Mouse (Mus musculus): ENCODE results near the gene Nudt2. TPM values are rescaled to one million over a fixed set of nuclear protein-coding genes. Genes with fewer than 3 reads are reported as not detected.

The Nudt2 gene
- total and polyA plus RNA-seq, 3 experiments, result 27.5 to 30.8 (median 28.9) TPM

DNA sequence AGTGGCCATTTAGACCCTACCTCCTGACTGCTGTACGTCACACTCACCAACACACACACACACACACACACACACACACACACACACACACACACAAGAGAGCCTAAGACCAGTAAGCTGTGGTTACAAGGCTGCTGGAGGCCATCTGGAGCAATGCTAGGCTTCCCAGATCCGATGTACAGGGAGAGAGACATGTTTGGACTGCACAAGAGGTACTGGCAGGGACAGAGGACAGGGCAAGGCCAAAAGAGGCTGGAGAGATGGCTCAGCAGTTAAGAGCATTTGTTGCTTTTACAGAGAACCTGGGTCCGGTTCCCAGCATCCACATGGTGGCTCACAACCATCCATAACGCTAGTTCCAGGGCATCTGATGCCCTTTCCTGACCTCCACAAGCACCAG is 30.1 kb downstream of the Nudt2 start:
- no peaks in the 10 kb centered on the region for H3K36me3 ChIP-seq (ENCODE audit: control insufficient read depth, insufficient read depth, low read length)
- 85% methylated on average over 4 of the region's 4 CpGs for WGBS
- H3K9ac ChIP-seq (ENCODE audit: low read depth, low read length), result no peak overlapping the region
- H3K79me2 ChIP-seq (replicated peaks; ENCODE audit: control insufficient read depth, insufficient read depth, low read length), result no peaks in the 10 kb centered on the region
- H3K4me3 ChIP-seq, result no peak overlapping the region
- intact Hi-C loops (cut with DNase I), result no loop called here
- TF ChIP-seq EP300 (IDR thresholded peaks at IDR 0.05; ENCODE audit: insufficient read depth, low read depth, low read length), result no peak
- no peak for TF ChIP-seq POLR2A (IDR thresholded peaks at IDR 0.05; ENCODE audit: insufficient read depth, low read depth, low read length)
- no peak for TF ChIP-seq CTCF (IDR thresholded peaks at IDR 0.05)
- DNase-seq, result no peak
- no peaks in the 10 kb centered on the region for H3K4me1 ChIP-seq (ENCODE audit: control insufficient read depth, insufficient read depth, low read length)
- no peak overlapping the region for H3K27ac ChIP-seq
- H3K27me3 ChIP-seq (ENCODE audit: control insufficient read depth, insufficient read depth, low read length), result peaks cover 11% of the 10 kb centered on the region

DNA sequence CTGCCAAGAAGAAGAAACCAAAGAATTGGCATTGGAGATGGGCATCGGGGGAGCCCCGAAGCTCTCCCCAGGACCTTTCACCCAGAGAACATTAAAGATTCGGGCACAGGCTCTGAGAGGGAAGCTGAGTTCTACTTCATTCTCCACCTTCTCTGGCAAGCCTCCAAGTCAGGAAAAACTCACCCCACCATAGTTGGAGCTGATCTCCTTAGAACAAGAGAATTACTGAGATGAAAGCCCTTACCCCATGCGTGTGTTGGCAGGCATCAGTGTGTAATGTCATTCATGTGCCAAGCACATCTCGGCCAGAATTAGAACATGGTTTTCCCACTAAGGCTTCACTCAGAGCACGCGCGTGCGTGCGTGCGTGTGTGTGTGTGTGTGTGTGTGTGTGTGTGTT is 30.9 kb downstream of the Nudt2 start:
- no peak for TF ChIP-seq CTCF (IDR thresholded peaks at IDR 0.05)
- TF ChIP-seq POLR2A (IDR thresholded peaks at IDR 0.05; ENCODE audit: insufficient read depth, low read depth, low read length), result no peak
- TF ChIP-seq EP300 (IDR thresholded peaks at IDR 0.05; ENCODE audit: insufficient read depth, low read depth, low read length), result 0 out of 2 replicates have a peak, but pooled peaks have one; percentile 23
- 66% methylated on average over 11 of the region's 11 CpGs for WGBS
- H3K4me1 ChIP-seq (ENCODE audit: control insufficient read depth, insufficient read depth, low read length), result no peaks in the 10 kb centered on the region
- DNase-seq, result peak in 1 of 2 experiments; percentile 48
- peaks cover 11% of the 10 kb centered on the region for H3K27me3 ChIP-seq (ENCODE audit: control insufficient read depth, insufficient read depth, low read length)
- intact Hi-C loops (cut with DNase I), result no loop called here
- H3K79me2 ChIP-seq (replicated peaks; ENCODE audit: control insufficient read depth, insufficient read depth, low read length), result no peaks in the 10 kb centered on the region
- no peak overlapping the region for H3K4me3 ChIP-seq
- H3K36me3 ChIP-seq (ENCODE audit: control insufficient read depth, insufficient read depth, low read length), result no peaks in the 10 kb centered on the region
- no peak overlapping the region for H3K9ac ChIP-seq (ENCODE audit: low read depth, low read length)
- no peak overlapping the region for H3K27ac ChIP-seq

- intact Hi-C loops (cut with DNase I), result no loop called here
- Histone ChIP-seq H3K4me3 (no peak overlapping the region), H3K79me2 (replicated peaks; ENCODE audit: control insufficient read depth, insufficient read depth, low read length) (no peaks in the 10 kb centered on the region), H3K27me3 (ENCODE audit: control insufficient read depth, insufficient read depth, low read length) (peaks cover 11% of the 10 kb centered on the region), H3K27ac (no peak overlapping the region), H3K4me1 (ENCODE audit: control insufficient read depth, insufficient read depth, low read length) (no peaks in the 10 kb centered on the region), H3K36me3 (ENCODE audit: control insufficient read depth, insufficient read depth, low read length) (no peaks in the 10 kb centered on the region), H3K9ac (ENCODE audit: low read depth, low read length) (no peak overlapping the region)
- 67% methylated on average over 5 of the region's 5 CpGs for WGBS
- TF ChIP-seq CTCF (IDR thresholded peaks at IDR 0.05) (no peak), EP300 (IDR thresholded peaks at IDR 0.05; ENCODE audit: insufficient read depth, low read depth, low read length) (no peak), POLR2A (IDR thresholded peaks at IDR 0.05; ENCODE audit: insufficient read depth, low read depth, low read length) (no peak)
- DNase-seq, result no peak
These were observed 32.1 kb downstream of the Nudt2 start for GRCm38 (mm10) chr4:41497046-41497445.

- H3K27me3 ChIP-seq (ENCODE audit: control insufficient read depth, insufficient read depth, low read length), result peaks cover 11% of the 10 kb centered on the region
- H3K79me2 ChIP-seq (replicated peaks; ENCODE audit: control insufficient read depth, insufficient read depth, low read length), result no peaks in the 10 kb centered on the region
- H3K9ac ChIP-seq (ENCODE audit: low read depth, low read length), result no peak overlapping the region
- no peaks in the 10 kb centered on the region for H3K4me1 ChIP-seq (ENCODE audit: control insufficient read depth, insufficient read depth, low read length)
- WGBS, result 21% methylated on average over 34 of the region's 34 CpGs
- no peak for DNase-seq
- no peak overlapping the region for H3K4me3 ChIP-seq
- H3K36me3 ChIP-seq (ENCODE audit: control insufficient read depth, insufficient read depth, low read length), result no peaks in the 10 kb centered on the region
- H3K27ac ChIP-seq, result no peak overlapping the region
- TF ChIP-seq EP300 (IDR thresholded peaks at IDR 0.05; ENCODE audit: insufficient read depth, low read depth, low read length) (no peak), CTCF (IDR thresholded peaks at IDR 0.05) (peak; percentile 23; the same call in 1 of the 2 replicates), POLR2A (IDR thresholded peaks at IDR 0.05; ENCODE audit: insufficient read depth, low read depth, low read length) (no peak)
- intact Hi-C loops (cut with DNase I), result no loop called here
These were observed 32.6 kb downstream of the Nudt2 start for GRCm38 (mm10) chr4:41497579-41497978.

GRCm38 (mm10) chr4:41497995-41498845 is 33.3 kb downstream of the Nudt2 start:
- intact Hi-C loops (cut with DNase I), result no loop called here
- H3K4me3 ChIP-seq, result no peak overlapping the region
- no peak overlapping the region for H3K9ac ChIP-seq (ENCODE audit: low read depth, low read length)
- 33% methylated on average over 72 of the region's 72 CpGs for WGBS
- DNase-seq, result no peak
- no peaks in the 10 kb centered on the region for H3K4me1 ChIP-seq (ENCODE audit: control insufficient read depth, insufficient read depth, low read length)
- H3K36me3 ChIP-seq (ENCODE audit: control insufficient read depth, insufficient read depth, low read length), result no peaks in the 10 kb centered on the region
- H3K27me3 ChIP-seq (ENCODE audit: control insufficient read depth, insufficient read depth, low read length), result peaks cover 11% of the 10 kb centered on the region
- H3K79me2 ChIP-seq (replicated peaks; ENCODE audit: control insufficient read depth, insufficient read depth, low read length), result no peaks in the 10 kb centered on the region
- TF ChIP-seq EP300 (IDR thresholded peaks at IDR 0.05; ENCODE audit: insufficient read depth, low read depth, low read length), result no peak
- no peak for TF ChIP-seq POLR2A (IDR thresholded peaks at IDR 0.05; ENCODE audit: insufficient read depth, low read depth, low read length)
- no peak for TF ChIP-seq CTCF (IDR thresholded peaks at IDR 0.05)
- H3K27ac ChIP-seq, result no peak overlapping the region

GRCm38 (mm10) chr4:41498921-41499391 is 34.0 kb downstream of the Nudt2 start:
- H3K79me2 ChIP-seq (replicated peaks; ENCODE audit: control insufficient read depth, insufficient read depth, low read length), result no peaks in the 10 kb centered on the region
- 32% methylated on average over 43 of the region's 43 CpGs for WGBS
- no peak overlapping the region for H3K4me3 ChIP-seq
- no peak for TF ChIP-seq CTCF (IDR thresholded peaks at IDR 0.05)
- no peaks in the 10 kb centered on the region for H3K36me3 ChIP-seq (ENCODE audit: control insufficient read depth, insufficient read depth, low read length)
- H3K9ac ChIP-seq (ENCODE audit: low read depth, low read length), result no peak overlapping the region
- no peak for DNase-seq
- no peaks in the 10 kb centered on the region for H3K4me1 ChIP-seq (ENCODE audit: control insufficient read depth, insufficient read depth, low read length)
- intact Hi-C loops (cut with DNase I), result no loop called here
- H3K27me3 ChIP-seq (ENCODE audit: control insufficient read depth, insufficient read depth, low read length), result peaks cover 11% of the 10 kb centered on the region
- H3K27ac ChIP-seq, result no peak overlapping the region
